Mouse (Mus musculus): ENCODE measurements around the gene Map2k4. TPM values are rescaled to one million over a fixed set of nuclear protein-coding genes. Genes with fewer than 3 reads are reported as not detected.

Map2k4 gene
- polyA plus RNA-seq, 1 experiment from 2014 or later = 35.3 TPM

DNA sequence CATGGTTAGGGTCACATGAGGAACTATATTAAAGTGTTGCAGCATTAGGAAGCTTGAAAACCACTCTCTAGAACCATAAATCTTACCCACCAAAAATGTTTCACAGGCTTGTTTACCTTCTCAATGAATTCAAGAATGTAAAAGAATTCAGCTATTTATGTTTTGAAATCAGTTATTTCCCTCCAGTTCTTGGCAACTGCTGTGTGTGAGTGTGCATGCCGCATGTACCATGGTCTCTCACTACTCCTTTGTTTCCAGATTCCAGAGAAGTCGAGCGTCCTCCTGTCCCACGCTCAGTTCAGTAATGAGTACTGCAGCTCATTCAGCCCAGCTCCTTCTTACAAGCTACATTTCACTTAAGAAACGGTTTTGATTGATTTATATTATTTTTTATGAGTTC, 47.3 kb downstream of the Map2k4 start:
- H3K4me1 ChIP-seq (replicated peaks) = peaks cover 40% of the 10 kb centered on the region
- H3K4me3 ChIP-seq (replicated peaks) = no peak overlapping the region
- DNase-seq (no peak), ATAC-seq (ENCODE audit: low read depth) (no peak)
- H3K27me3 ChIP-seq = no peaks in the 10 kb centered on the region
- H3K9ac ChIP-seq = no peak overlapping the region
- no peaks in the 10 kb centered on the region for H3K9me3 ChIP-seq (replicated peaks)
- peaks cover 6% of the 10 kb centered on the region for H3K36me3 ChIP-seq
- peak overlapping the region; percentile 62; the same call in 1 of the 2 replicates for H3K27ac ChIP-seq
- 85% methylated on average over 5 of the region's 5 CpGs for WGBS (ENCODE audit: insufficient replicate concordance)
- no peak overlapping the region for H3K4me2 ChIP-seq

GRCm38 (mm10) chr11:65740390-65740789, 47.7 kb downstream of the Map2k4 start:
- Histone ChIP-seq H3K27me3 (no peaks in the 10 kb centered on the region), H3K4me3 (replicated peaks) (no peak overlapping the region), H3K4me2 (peak overlapping the region; percentile 27), H3K4me1 (replicated peaks) (peaks cover 42% of the 10 kb centered on the region), H3K27ac (peak overlapping the region; percentile 62), H3K36me3 (peaks cover 6% of the 10 kb centered on the region), H3K9me3 (replicated peaks) (no peaks in the 10 kb centered on the region), H3K9ac (peak overlapping the region; percentile 8; the same call in 1 of the 2 replicates)
- WGBS (ENCODE audit: insufficient replicate concordance) = 40% methylated on average over 2 of the region's 2 CpGs
- DNase-seq = no peak
- peak; percentile 32; the same call in 1 of the 2 replicates for ATAC-seq (ENCODE audit: low read depth)

- no peaks in the 10 kb centered on the region for H3K9me3 ChIP-seq (replicated peaks)
- peaks cover 8% of the 10 kb centered on the region for H3K36me3 ChIP-seq
- DNase-seq (peak; percentile 31), ATAC-seq (ENCODE audit: low read depth) (peak; percentile 96)
- peak overlapping the region; percentile 62 for H3K27ac ChIP-seq
- peak overlapping the region; percentile 27 for H3K4me2 ChIP-seq
- no peak overlapping the region for H3K4me3 ChIP-seq (replicated peaks)
- peak overlapping the region; percentile 0; the same call in 1 of the 2 replicates for H3K9ac ChIP-seq
- peaks cover 42% of the 10 kb centered on the region for H3K4me1 ChIP-seq (replicated peaks)
- H3K27me3 ChIP-seq = no peaks in the 10 kb centered on the region
These were observed 48.2 kb downstream of the Map2k4 start for GRCm38 (mm10) chr11:65739880-65740279.

- 54% methylated on average over 7 of the region's 7 CpGs for WGBS (ENCODE audit: insufficient replicate concordance)
- H3K4me1 ChIP-seq (replicated peaks) = peaks cover 30% of the 10 kb centered on the region
- H3K9ac ChIP-seq = no peak overlapping the region
- ATAC-seq (ENCODE audit: low read depth) = no peak
- H3K4me3 ChIP-seq (replicated peaks) = no peak overlapping the region
- H3K9me3 ChIP-seq (replicated peaks) = no peaks in the 10 kb centered on the region
- no peak for DNase-seq
- H3K27ac ChIP-seq = no peak overlapping the region
- no peak overlapping the region for H3K4me2 ChIP-seq
- peaks cover 17% of the 10 kb centered on the region for H3K36me3 ChIP-seq
- no peaks in the 10 kb centered on the region for H3K27me3 ChIP-seq
These were observed 53.4 kb downstream of the Map2k4 start for GRCm38 (mm10) chr11:65734656-65735055.

- H3K27me3 ChIP-seq = no peaks in the 10 kb centered on the region
- 85% methylated on average over 6 of the region's 6 CpGs for WGBS (ENCODE audit: insufficient replicate concordance)
- no peak overlapping the region for H3K4me2 ChIP-seq
- DNase-seq (no peak), ATAC-seq (ENCODE audit: low read depth) (no peak)
- peaks cover 5% of the 10 kb centered on the region; the same call in 1 of the 2 replicates for H3K4me1 ChIP-seq (replicated peaks)
- H3K36me3 ChIP-seq = peaks cover 34% of the 10 kb centered on the region
- no peak overlapping the region for H3K27ac ChIP-seq
- no peak overlapping the region for H3K4me3 ChIP-seq (replicated peaks)
- no peak overlapping the region for H3K9ac ChIP-seq
- H3K9me3 ChIP-seq (replicated peaks) = no peaks in the 10 kb centered on the region
These were observed 58.4 kb downstream of the Map2k4 start for GRCm38 (mm10) chr11:65729623-65730217.

- H3K9ac ChIP-seq = no peak overlapping the region
- peaks cover 3% of the 10 kb centered on the region; the same call in 1 of the 2 replicates for H3K4me1 ChIP-seq (replicated peaks)
- no peak for ATAC-seq (ENCODE audit: low read depth)
- no peak for DNase-seq
- H3K4me3 ChIP-seq (replicated peaks) = no peak overlapping the region
- H3K9me3 ChIP-seq (replicated peaks) = no peaks in the 10 kb centered on the region
- H3K27ac ChIP-seq = no peak overlapping the region
- H3K4me2 ChIP-seq = no peak overlapping the region
- peaks cover 35% of the 10 kb centered on the region for H3K36me3 ChIP-seq
- WGBS (ENCODE audit: insufficient replicate concordance) = 91% methylated on average over 4 of the region's 4 CpGs
- no peaks in the 10 kb centered on the region for H3K27me3 ChIP-seq
These were observed 59.2 kb downstream of the Map2k4 start for GRCm38 (mm10) chr11:65728906-65729305.

DNA sequence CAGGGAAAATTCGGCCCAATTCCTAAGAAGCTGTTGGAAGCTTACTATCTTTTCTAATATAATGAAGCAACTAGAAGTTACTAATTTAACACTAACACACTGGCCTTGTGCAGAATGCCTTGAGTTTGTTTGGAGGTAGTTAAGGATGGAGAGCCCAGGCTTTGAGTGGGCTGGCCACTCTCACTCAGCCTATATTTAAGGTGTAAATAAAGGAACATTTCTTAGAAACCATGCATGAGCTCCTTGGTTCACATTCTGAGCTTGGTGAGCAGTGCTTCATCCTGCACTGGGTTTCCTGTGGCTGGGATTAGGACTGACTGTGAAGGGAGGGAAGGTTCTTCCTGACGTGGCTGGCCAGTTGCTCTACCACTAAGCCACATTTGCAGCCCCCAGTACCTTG, 64.4 kb downstream of the Map2k4 start:
- no peak for DNase-seq
- Histone ChIP-seq H3K36me3 (peaks cover 30% of the 10 kb centered on the region), H3K4me2 (no peak overlapping the region), H3K9ac (no peak overlapping the region), H3K4me1 (replicated peaks) (peaks cover 3% of the 10 kb centered on the region; the same call in 1 of the 2 replicates), H3K9me3 (replicated peaks) (no peaks in the 10 kb centered on the region), H3K27ac (no peak overlapping the region), H3K4me3 (replicated peaks) (no peak overlapping the region), H3K27me3 (no peaks in the 10 kb centered on the region)
- no peak for ATAC-seq (ENCODE audit: low read depth)
- 68% methylated on average over 2 of the region's 2 CpGs for WGBS (ENCODE audit: insufficient replicate concordance)

DNA sequence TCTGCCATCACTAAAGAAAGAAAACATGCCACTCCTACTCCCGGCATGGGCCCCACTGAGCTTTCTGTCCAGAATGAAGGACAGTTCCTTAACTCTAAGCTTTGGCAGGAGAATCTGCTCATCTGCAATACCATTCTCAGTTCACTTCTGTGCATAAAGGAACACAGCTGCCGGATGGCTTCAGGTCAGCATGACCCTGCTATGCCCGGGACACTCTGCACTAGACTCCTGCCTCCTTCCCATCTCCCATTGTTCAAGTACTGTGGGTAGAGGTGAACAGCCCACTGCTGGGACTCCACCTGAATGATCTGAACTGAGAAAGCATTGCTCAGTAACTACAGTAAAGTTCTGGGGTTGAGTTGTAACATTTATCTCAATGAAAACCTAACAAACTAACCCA, 66.5 kb downstream of the Map2k4 start:
- peaks cover 31% of the 10 kb centered on the region for H3K36me3 ChIP-seq

DNA sequence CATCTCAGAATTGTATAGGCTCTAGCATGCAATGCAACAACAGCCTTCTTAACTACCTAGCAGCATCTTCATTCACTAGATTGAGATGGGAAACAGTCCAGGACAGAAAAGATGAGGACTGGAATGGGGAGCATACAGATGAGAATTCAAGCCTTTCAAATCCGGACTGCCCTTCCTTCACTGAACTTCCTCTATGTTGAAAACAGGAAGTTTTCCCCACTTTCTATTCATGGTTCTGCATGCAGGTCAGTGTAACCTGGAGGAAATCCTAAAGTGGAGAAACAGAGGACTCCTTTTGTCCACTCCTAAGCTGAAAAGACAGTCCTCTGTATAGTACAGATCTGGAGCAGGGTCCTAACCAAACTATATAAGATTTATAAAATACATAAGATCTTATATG, 68.1 kb downstream of the Map2k4 start:
- no peak overlapping the region for H3K27ac ChIP-seq

More for the DNA sequence above, 66.5 kb downstream of the Map2k4 start:
- no peak for DNase-seq
- Histone ChIP-seq H3K4me1 (replicated peaks) (no peaks in the 10 kb centered on the region), H3K4me3 (replicated peaks) (no peak overlapping the region), H3K4me2 (no peak overlapping the region), H3K27me3 (no peaks in the 10 kb centered on the region), H3K9ac (no peak overlapping the region), H3K27ac (no peak overlapping the region), H3K9me3 (replicated peaks) (no peaks in the 10 kb centered on the region)
- ATAC-seq (ENCODE audit: low read depth) = no peak
- WGBS (ENCODE audit: insufficient replicate concordance) = 83% methylated on average over 3 of the region's 3 CpGs

GRCm38 (mm10) chr11:65713830-65714229, 74.3 kb downstream of the Map2k4 start:
- Histone ChIP-seq H3K27me3 (no peaks in the 10 kb centered on the region), H3K36me3 (peaks cover 26% of the 10 kb centered on the region), H3K4me1 (replicated peaks) (peaks cover 20% of the 10 kb centered on the region), H3K4me2 (no peak overlapping the region), H3K4me3 (replicated peaks) (no peak overlapping the region), H3K9me3 (replicated peaks) (no peaks in the 10 kb centered on the region), H3K27ac (no peak overlapping the region), H3K9ac (no peak overlapping the region)
- DNase-seq = peak; percentile 13
- 29% methylated on average over 4 of the region's 4 CpGs for WGBS (ENCODE audit: insufficient replicate concordance)
- ATAC-seq (ENCODE audit: low read depth) = peak; percentile 96

More for the DNA sequence above, 68.1 kb downstream of the Map2k4 start:
- Histone ChIP-seq H3K27me3 (no peaks in the 10 kb centered on the region), H3K9ac (no peak overlapping the region), H3K36me3 (peaks cover 31% of the 10 kb centered on the region), H3K4me1 (replicated peaks) (peaks cover 9% of the 10 kb centered on the region), H3K4me2 (no peak overlapping the region), H3K9me3 (replicated peaks) (no peaks in the 10 kb centered on the region), H3K4me3 (replicated peaks) (no peak overlapping the region)
- ATAC-seq (ENCODE audit: low read depth) = no peak
- DNase-seq = no peak
- 44% methylated on average over 1 of the region's 1 CpGs for WGBS (ENCODE audit: insufficient replicate concordance)

DNA sequence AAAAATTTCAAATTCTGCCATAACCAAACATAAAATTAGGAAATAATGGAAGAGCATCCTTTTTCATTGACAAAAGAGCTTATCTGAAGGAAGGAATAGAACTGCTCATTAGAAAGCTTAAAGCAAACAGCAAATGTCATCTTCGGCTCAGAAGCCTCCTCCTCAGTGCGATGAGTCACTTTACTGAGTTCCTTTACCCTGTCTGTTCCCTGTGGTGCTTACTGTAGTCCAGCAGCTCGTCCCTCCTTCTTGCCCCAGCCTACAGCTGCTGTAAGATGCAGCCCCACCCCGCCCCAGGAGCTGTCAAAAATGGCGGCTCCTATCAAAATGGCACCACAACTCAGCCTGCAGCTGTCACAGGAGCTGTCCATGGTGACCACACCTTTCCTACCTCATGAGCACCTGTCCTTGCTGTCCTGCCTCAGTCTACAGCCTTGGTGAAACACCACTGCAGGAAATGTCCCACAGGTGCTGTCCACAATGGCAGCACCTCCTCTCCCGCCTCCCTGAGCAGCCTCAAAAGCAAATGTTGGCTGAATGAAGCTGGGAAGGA, 75.3 kb downstream of the Map2k4 start:
- no peak for ATAC-seq (ENCODE audit: low read depth)
- Histone ChIP-seq H3K9me3 (replicated peaks) (no peaks in the 10 kb centered on the region), H3K4me1 (replicated peaks) (peaks cover 20% of the 10 kb centered on the region), H3K27ac (no peak overlapping the region), H3K27me3 (no peaks in the 10 kb centered on the region), H3K4me3 (replicated peaks) (no peak overlapping the region), H3K4me2 (no peak overlapping the region), H3K9ac (no peak overlapping the region), H3K36me3 (peaks cover 30% of the 10 kb centered on the region)
- WGBS (ENCODE audit: insufficient replicate concordance) = 69% methylated on average over 6 of the region's 6 CpGs
- DNase-seq = no peak

GRCm38 (mm10) chr11:65706784-65707183, 81.3 kb downstream of the Map2k4 start:
- Histone ChIP-seq H3K27ac (no peak overlapping the region), H3K27me3 (no peaks in the 10 kb centered on the region), H3K36me3 (peaks cover 40% of the 10 kb centered on the region), H3K4me2 (no peak overlapping the region), H3K9ac (no peak overlapping the region), H3K9me3 (replicated peaks) (no peaks in the 10 kb centered on the region), H3K4me3 (replicated peaks) (no peak overlapping the region), H3K4me1 (replicated peaks) (no peaks in the 10 kb centered on the region)
- DNase-seq (no peak), ATAC-seq (ENCODE audit: low read depth) (no peak)
- WGBS (ENCODE audit: insufficient replicate concordance) = 89% methylated on average over 4 of the region's 4 CpGs

All from liver, embryonic 13.5 days (tissue).